Mouse (Mus musculus) liver, postnatal 0 days (tissue): ENCODE results near the gene Ibtk. TPM values are rescaled to one million over a fixed set of nuclear protein-coding genes. Genes with fewer than 3 reads are reported as not detected.

Experiments used
- ATAC-seq: fragments of 200-750 bp; cut with Nextera tagmentation; 2 replicates; pipeline ENCODE4 v1.8.0; 2017; ENCODE audit warnings: mild to moderate bottlenecking, moderate library complexity
- DNase-seq: peaks from one replicate; pipeline ENCODE4 v3.0.0-alpha.2; 2016
- H3K27ac ChIP-seq: fragments of 300-500 bp; sonication (generic); 2 replicates; pipeline ENCODE4 v1.5.1; 2014; ENCODE audit warnings: antibody characterized with exemption, moderate library complexity, mild to moderate bottlenecking, low read depth
- H3K27me3 ChIP-seq: fragments of 300-500 bp; sonication (generic); 2 replicates; pipeline ENCODE4 v1.6.1; 2014; ENCODE audit warnings: low read length, control low read depth, mixed read lengths; ENCODE audit not compliant: insufficient read depth
- H3K36me3 ChIP-seq: fragments of 300-500 bp; sonication (generic); replicated peaks from 2 replicates; pipeline ENCODE4 v1.6.1; 2014; ENCODE audit warnings: mild to moderate bottlenecking, control low read depth, low read length, moderate library complexity, mixed read lengths; ENCODE audit not compliant: insufficient read depth
- H3K4me1 ChIP-seq: fragments of 300-500 bp; sonication (generic); 2 replicates; pipeline ENCODE4 v1.6.1; 2014; ENCODE audit warnings: antibody characterized with exemption, mild to moderate bottlenecking, control low read depth; ENCODE audit not compliant: insufficient read depth
- H3K4me2 ChIP-seq: fragments of 300-500 bp; sonication (generic); 2 replicates; pipeline ENCODE4 v1.6.1; 2014; ENCODE audit warnings: low read depth, mild to moderate bottlenecking, low read length, moderate library complexity, mixed read lengths
- H3K4me3 ChIP-seq: fragments of 300-500 bp; sonication (generic); 2 replicates; pipeline ENCODE4 v1.5.1; 2014; ENCODE audit warnings: low read depth, low read length
- H3K9ac ChIP-seq: fragments of 300-500 bp; sonication (generic); replicated peaks from 2 replicates; pipeline ENCODE4 v1.6.1; 2014; ENCODE audit warnings: mild to moderate bottlenecking, moderate library complexity
- H3K9me3 ChIP-seq: fragments of 300-500 bp; sonication (generic); 2 replicates; pipeline ENCODE4 v1.6.1; 2016; ENCODE audit warnings: mild to moderate bottlenecking, control low read depth, low read length, mixed read lengths
- CTCF ChIP-seq: sonication (generic); IDR thresholded peaks from 2 replicates; pipeline ENCODE4 v1.5.1; 2016; ENCODE audit warnings: antibody characterized with exemption, low read depth
- EP300 ChIP-seq: IDR thresholded peaks from 2 replicates; pipeline ENCODE4 v1.6.1; 2016; ENCODE audit warnings: antibody characterized with exemption, low read depth, mild to moderate bottlenecking
- WGBS: fragments of 180-500 bp; shearing (Covaris S2); extraction: QIAGEN DNeasy Blood & Tissue Kit; methylation state at CpG from one replicate; pipeline ENCODE4 v1.1.7; 2014; ENCODE audit not compliant: insufficient replicate concordance; 5-methylcytosine and 5-hydroxymethylcytosine counted together
- polyA plus RNA-seq: library from polyadenylated mRNA; unstranded; fragments of >200 nt; fragmentation: Nextera tagmentation; extraction: Ambion mirVana; gene quantifications from 2 replicates; pipeline ENCODE4 v1.2.1, GENCODE M21; 2015

The Ibtk gene
- polyA plus RNA-seq, 1 experiment from 2014 or later: 19.4 TPM

- Histone ChIP-seq H3K9me3 (no peaks in the 10 kb centered on the region), H3K27ac (no peak overlapping the region), H3K4me3 (no peak overlapping the region), H3K4me1 (no peaks in the 10 kb centered on the region), H3K36me3 (peaks cover 77% of the 10 kb centered on the region), H3K4me2 (no peak overlapping the region), H3K9ac (no peak overlapping the region), H3K27me3 (no peaks in the 10 kb centered on the region)
- TF ChIP-seq CTCF (no peak), EP300 (no peak)
- ATAC-seq: no peak
- 90% methylated on average over 9 of the region's 9 CpGs for WGBS
- no peak for DNase-seq
Observed at GRCm38 (mm10) chr9:85724078-85724477, 25.1 kb downstream of the Ibtk start.

- peaks cover 83% of the 10 kb centered on the region for H3K36me3 ChIP-seq
- TF ChIP-seq EP300: no peak
- no peak for TF ChIP-seq CTCF
- ATAC-seq (no peak), DNase-seq (no peak)
- H3K4me2 ChIP-seq: no peak overlapping the region
- no peaks in the 10 kb centered on the region for H3K4me1 ChIP-seq
- WGBS: 84% methylated on average over 7 of the region's 7 CpGs
- no peak overlapping the region for H3K4me3 ChIP-seq
- no peaks in the 10 kb centered on the region for H3K9me3 ChIP-seq
- no peaks in the 10 kb centered on the region for H3K27me3 ChIP-seq
- H3K27ac ChIP-seq: no peak overlapping the region
- no peak overlapping the region for H3K9ac ChIP-seq
Observed at GRCm38 (mm10) chr9:85717336-85717735, 31.8 kb downstream of the Ibtk start.

- H3K9me3 ChIP-seq: no peaks in the 10 kb centered on the region
- no peak for ATAC-seq
- DNase-seq: no peak
- 92% methylated on average over 6 of the region's 6 CpGs for WGBS
- no peaks in the 10 kb centered on the region for H3K4me1 ChIP-seq
- H3K36me3 ChIP-seq: peaks cover 89% of the 10 kb centered on the region
- no peak overlapping the region for H3K4me2 ChIP-seq
- TF ChIP-seq CTCF: no peak
- TF ChIP-seq EP300: no peak
- H3K4me3 ChIP-seq: no peak overlapping the region
- H3K9ac ChIP-seq: no peak overlapping the region
- no peaks in the 10 kb centered on the region for H3K27me3 ChIP-seq
- H3K27ac ChIP-seq: no peak overlapping the region
Observed at GRCm38 (mm10) chr9:85707302-85707701, 41.8 kb downstream of the Ibtk start.

GRCm38 (mm10) chr9:85701981-85702380, 47.2 kb downstream of the Ibtk start:
- ATAC-seq (no peak), DNase-seq (no peak)
- WGBS: 84% methylated on average over 5 of the region's 5 CpGs
- no peak overlapping the region for H3K27ac ChIP-seq
- no peaks in the 10 kb centered on the region for H3K9me3 ChIP-seq
- H3K4me3 ChIP-seq: no peak overlapping the region
- H3K4me2 ChIP-seq: no peak overlapping the region
- TF ChIP-seq CTCF (no peak), EP300 (no peak)
- H3K4me1 ChIP-seq: no peaks in the 10 kb centered on the region
- peaks cover 77% of the 10 kb centered on the region for H3K36me3 ChIP-seq
- no peaks in the 10 kb centered on the region for H3K27me3 ChIP-seq
- H3K9ac ChIP-seq: no peak overlapping the region

GRCm38 (mm10) chr9:85695606-85696005, 53.5 kb downstream of the Ibtk start:
- Histone ChIP-seq H3K4me3 (no peak overlapping the region), H3K27ac (no peak overlapping the region), H3K9ac (no peak overlapping the region), H3K9me3 (no peaks in the 10 kb centered on the region), H3K36me3 (peaks cover 45% of the 10 kb centered on the region), H3K4me1 (no peaks in the 10 kb centered on the region), H3K4me2 (no peak overlapping the region), H3K27me3 (no peaks in the 10 kb centered on the region)
- WGBS: 90% methylated on average over 3 of the region's 3 CpGs
- ATAC-seq: no peak
- TF ChIP-seq CTCF (no peak), EP300 (no peak)
- no peak for DNase-seq

GRCm38 (mm10) chr9:85693231-85694116, 55.7 kb downstream of the Ibtk start:
- DNase-seq (no peak), ATAC-seq (peak; percentile 73)
- TF ChIP-seq EP300 (no peak), CTCF (peak; percentile 55)
- Histone ChIP-seq H3K4me3 (no peak overlapping the region), H3K4me1 (no peaks in the 10 kb centered on the region), H3K36me3 (peaks cover 60% of the 10 kb centered on the region), H3K9ac (no peak overlapping the region), H3K4me2 (no peak overlapping the region), H3K27ac (no peak overlapping the region), H3K9me3 (no peaks in the 10 kb centered on the region), H3K27me3 (no peaks in the 10 kb centered on the region)
- 63% methylated on average over 6 of the region's 6 CpGs for WGBS
